Mouse (Mus musculus) liver, embryonic 14.5 days (tissue): Measurements from ENCODE around the gene Foxn3. TPM values are rescaled to one million over a fixed set of nuclear protein-coding genes. Genes with fewer than 3 reads are reported as not detected.

Experiments
- ATAC-seq: fragments of 200-750 bp; cut with Nextera tagmentation; 2 replicates; pipeline ENCODE4 v1.8.0; 2017; ENCODE audit warnings: moderate number of reproducible peaks, mild to moderate bottlenecking, moderate library complexity; ENCODE audit not compliant: insufficient read depth
- DNase-seq, 3 experiments: peaks; one replicate each; pipeline ENCODE4 v3.0.0-alpha.2; 2012 to 2013; ENCODE audit warnings: low read depth in 3 of 3, low spot score in 3 of 3
- H3K27ac ChIP-seq: fragments of 300-500 bp; sonication (generic); 2 replicates; pipeline ENCODE4 v1.5.1; 2014; ENCODE audit warnings: moderate library complexity, mild to moderate bottlenecking, control low read depth, inconsistent platforms
- H3K27me3 ChIP-seq: fragments of 300-500 bp; sonication (generic); 2 replicates; pipeline ENCODE4 v1.6.1; 2014; ENCODE audit warnings: mild to moderate bottlenecking, low read length, moderate library complexity; ENCODE audit not compliant: control insufficient read depth, insufficient read depth
- H3K36me3 ChIP-seq: fragments of 300-500 bp; sonication (generic); replicated peaks from 2 replicates; pipeline ENCODE4 v1.6.1; 2014; ENCODE audit warnings: low read depth; ENCODE audit not compliant: control insufficient read depth, insufficient read depth
- H3K4me1 ChIP-seq, 2 experiments: fragments of 200-500 bp in 1 of 2; fragments of 300-500 bp in 1 of 2; sonication (generic) in 1 of 2; replicated peaks; 2 replicates each; pipeline ENCODE4 v1.6.1; 2012 to 2014; ENCODE audit warnings: antibody characterized with exemption in 1 of 2, inconsistent platforms in 1 of 2, low read length in 1 of 2; ENCODE audit not compliant: control insufficient read depth in 2 of 2, insufficient read depth in 2 of 2
- H3K4me2 ChIP-seq: fragments of 300-500 bp; sonication (generic); 2 replicates; pipeline ENCODE4 v1.6.1; 2014; ENCODE audit warnings: low read depth, mild to moderate bottlenecking, control low read depth, moderate library complexity
- H3K4me3 ChIP-seq, 2 experiments: fragments of 200-500 bp in 1 of 2; fragments of 300-500 bp in 1 of 2; sonication (generic) in 1 of 2; 2 replicates each; pipeline ENCODE4 v1.5.1; 2012 to 2014; ENCODE audit warnings: low read depth in 2 of 2, low read length in 2 of 2, mild to moderate bottlenecking in 2 of 2, control low read depth in 1 of 2, inconsistent platforms in 1 of 2, moderate library complexity in 1 of 2; ENCODE audit not compliant: insufficient read depth in 1 of 2
- H3K9ac ChIP-seq: fragments of 300-500 bp; sonication (generic); replicated peaks from 2 replicates; pipeline ENCODE4 v1.6.1; 2014; ENCODE audit warnings: mild to moderate bottlenecking, control low read depth, moderate library complexity
- H3K9me3 ChIP-seq: fragments of 300-500 bp; sonication (generic); 2 replicates; pipeline ENCODE4 v1.6.1; 2016; ENCODE audit warnings: low read length, mixed read lengths; ENCODE audit not compliant: control insufficient read depth
- CTCF ChIP-seq: IDR thresholded peaks from 2 replicates; pipeline ENCODE4 v1.5.1; 2016; ENCODE audit warnings: antibody characterized with exemption, low read depth, control low read depth
- EP300 ChIP-seq: IDR thresholded peaks from 2 replicates; pipeline ENCODE4 v1.6.1; 2016; ENCODE audit warnings: antibody characterized with exemption, low read depth
- WGBS: fragments of 180-500 bp; shearing (Covaris S2); extraction: QIAGEN DNeasy Blood & Tissue Kit; methylation state at CpG from one replicate; pipeline ENCODE4 v1.1.7; 2014; ENCODE audit not compliant: insufficient replicate concordance; 5-methylcytosine and 5-hydroxymethylcytosine counted together
- polyA plus RNA-seq, 2 experiments: library from polyadenylated mRNA; depleted of rRNA in 1 of 2; stranded (reverse) in 1 of 2; unstranded in 1 of 2; fragments of >200 nt; fragmentation: Nextera tagmentation in 1 of 2; extraction: Ambion mirVana in 1 of 2; gene quantifications; 2 replicates each; pipeline versions ENCODE4 v1.2.1 to v1.2.3; 2012 to 2014

Foxn3 gene
- polyA plus RNA-seq, 2 experiments = 2.7 to 13.6 TPM

- Histone ChIP-seq H3K27ac (no peak overlapping the region), H3K4me3 (no peak overlapping the region), H3K36me3 (no peaks in the 10 kb centered on the region), H3K9ac (no peak overlapping the region), H3K9me3 (no peaks in the 10 kb centered on the region), H3K4me1 (peaks cover 0 to 5% of the 10 kb centered on the region in 2 experiments; a peak in 2 of 4 replicates), H3K27me3 (no peaks in the 10 kb centered on the region), H3K4me2 (no peak overlapping the region)
- DNase-seq (no peak), ATAC-seq (no peak)
- 72% methylated on average over 9 of the region's 9 CpGs for WGBS
- TF ChIP-seq CTCF (no peak), EP300 (no peak)
Observed at GRCm38 (mm10) chr12:99417885-99418284, 145.5 kb downstream of the Foxn3 start.

- no peaks in the 10 kb centered on the region for H3K27me3 ChIP-seq
- H3K27ac ChIP-seq = no peak overlapping the region
- TF ChIP-seq CTCF = no peak
- TF ChIP-seq EP300 = no peak
- no peak for ATAC-seq
- no peaks in the 10 kb centered on the region for H3K36me3 ChIP-seq
- no peak overlapping the region for H3K4me2 ChIP-seq
- no peak for DNase-seq
- no peak overlapping the region for H3K9ac ChIP-seq
- H3K9me3 ChIP-seq = no peaks in the 10 kb centered on the region
- H3K4me3 ChIP-seq = no peak overlapping the region
- H3K4me1 ChIP-seq = peaks cover 0 to 9% of the 10 kb centered on the region in 2 experiments; a peak in 2 of 4 replicates
- WGBS = 67% methylated on average over 5 of the region's 5 CpGs
Observed at GRCm38 (mm10) chr12:99415538-99415937, 147.8 kb downstream of the Foxn3 start.

GRCm38 (mm10) chr12:99412496-99412895 lies 150.9 kb downstream of the Foxn3 start:
- no peak for ATAC-seq
- Histone ChIP-seq H3K4me1 (peaks cover 0 to 16% of the 10 kb centered on the region in 2 experiments; a peak in 2 of 4 replicates), H3K4me3 (no peak overlapping the region), H3K27me3 (no peaks in the 10 kb centered on the region), H3K4me2 (no peak overlapping the region), H3K36me3 (no peaks in the 10 kb centered on the region), H3K27ac (no peak overlapping the region), H3K9me3 (no peaks in the 10 kb centered on the region), H3K9ac (no peak overlapping the region)
- TF ChIP-seq CTCF (no peak), EP300 (no peak)
- no peak for DNase-seq
- 65% methylated on average over 3 of the region's 3 CpGs for WGBS

GRCm38 (mm10) chr12:99412034-99412433 lies 151.3 kb downstream of the Foxn3 start:
- no peak overlapping the region for H3K9ac ChIP-seq
- WGBS = 56% methylated on average over 7 of the region's 7 CpGs
- DNase-seq (no peak), ATAC-seq (no peak)
- H3K36me3 ChIP-seq = no peaks in the 10 kb centered on the region
- peaks cover 0 to 13% of the 10 kb centered on the region in 2 experiments; a peak in 2 of 4 replicates for H3K4me1 ChIP-seq
- no peak overlapping the region for H3K4me3 ChIP-seq
- no peak for TF ChIP-seq EP300
- TF ChIP-seq CTCF = no peak
- no peak overlapping the region for H3K4me2 ChIP-seq
- no peaks in the 10 kb centered on the region for H3K27me3 ChIP-seq
- H3K27ac ChIP-seq = no peak overlapping the region
- H3K9me3 ChIP-seq = no peaks in the 10 kb centered on the region

- DNase-seq (no peak), ATAC-seq (no peak)
- Histone ChIP-seq H3K27ac (no peak overlapping the region), H3K4me3 (no peak overlapping the region), H3K4me1 (peaks cover 0 to 17% of the 10 kb centered on the region in 2 experiments; a peak in 2 of 4 replicates), H3K27me3 (no peaks in the 10 kb centered on the region), H3K36me3 (no peaks in the 10 kb centered on the region), H3K9me3 (no peaks in the 10 kb centered on the region), H3K9ac (no peak overlapping the region), H3K4me2 (no peak overlapping the region)
- no peak for TF ChIP-seq EP300
- no peak for TF ChIP-seq CTCF
- 55% methylated on average over 3 of the region's 3 CpGs for WGBS
Observed at GRCm38 (mm10) chr12:99408651-99409050, 154.7 kb downstream of the Foxn3 start.
